Mouse (Mus musculus) urinary bladder, postnatal 14 days (tissue): Measurements from ENCODE around the gene Bloc1s4.
A peak's percentile ranks its signal among the peaks of the same experiment; 100 is the strongest.

ENCODE experiments used
- DNase-seq: peaks from one replicate; pipeline ENCODE4 v3.0.0; 2021; ENCODE audit warnings: low spot score

Bloc1s4 gene

DNA sequence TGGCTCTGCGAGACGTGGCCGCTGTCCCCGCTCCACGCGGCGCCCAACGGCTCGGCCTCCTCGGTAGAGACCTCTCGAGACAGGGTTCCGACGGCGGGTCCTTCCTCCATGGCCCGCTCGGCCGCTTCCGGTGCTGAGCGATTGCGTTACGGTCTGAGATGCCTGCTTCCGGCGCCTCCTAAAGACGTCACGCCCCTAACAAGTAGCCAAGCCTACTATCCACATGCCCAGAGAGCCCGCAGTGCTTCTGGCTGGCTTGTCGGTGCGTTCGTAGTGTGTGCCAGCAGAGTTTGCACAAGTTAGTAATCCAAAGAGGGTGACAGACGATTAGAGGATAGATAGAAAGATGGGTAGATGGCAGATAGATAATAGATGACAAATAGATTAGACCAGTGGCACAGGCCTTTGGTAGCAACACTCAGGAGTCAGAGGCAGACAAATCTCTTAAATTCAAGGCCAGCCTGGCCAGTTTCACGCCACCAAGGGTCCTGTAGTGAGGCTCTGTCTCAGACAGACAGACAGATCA is at the start of gene Bloc1s4:
Bloc1s4 (minus strand) TSS at position 115 of the 526 bp plus-strand sequence.
- peak; percentile 92 for DNase-seq

DNA sequence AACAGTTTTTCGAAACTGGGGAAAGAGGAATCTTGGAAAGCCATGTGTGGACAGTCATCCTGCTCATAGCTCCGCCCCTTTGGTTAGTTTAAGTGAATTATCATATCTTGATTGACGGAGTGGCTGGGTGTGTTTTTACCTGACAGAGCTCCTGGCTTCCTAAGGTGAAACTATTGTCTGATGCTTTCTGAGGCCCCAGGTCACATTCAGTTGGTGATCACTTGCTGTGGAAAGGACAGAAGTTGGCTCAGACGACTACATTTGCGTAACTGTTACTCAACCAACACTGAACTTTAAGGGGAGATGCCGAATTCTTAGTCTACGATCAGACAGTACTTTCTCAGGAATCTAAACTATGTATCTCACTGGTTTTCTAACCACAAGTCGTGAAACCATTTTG is 48.8 kb upstream of the Bloc1s4 start:
- DNase-seq = no peak

- peak; percentile 93 for DNase-seq
These were observed 48.0 kb upstream of the Bloc1s4 start, which contains the start of gene Mrfap1 for GRCm38 (mm10) chr5:36796296-36797014. Mrfap1 (minus strand) TSS chr5:36796772.

DNA sequence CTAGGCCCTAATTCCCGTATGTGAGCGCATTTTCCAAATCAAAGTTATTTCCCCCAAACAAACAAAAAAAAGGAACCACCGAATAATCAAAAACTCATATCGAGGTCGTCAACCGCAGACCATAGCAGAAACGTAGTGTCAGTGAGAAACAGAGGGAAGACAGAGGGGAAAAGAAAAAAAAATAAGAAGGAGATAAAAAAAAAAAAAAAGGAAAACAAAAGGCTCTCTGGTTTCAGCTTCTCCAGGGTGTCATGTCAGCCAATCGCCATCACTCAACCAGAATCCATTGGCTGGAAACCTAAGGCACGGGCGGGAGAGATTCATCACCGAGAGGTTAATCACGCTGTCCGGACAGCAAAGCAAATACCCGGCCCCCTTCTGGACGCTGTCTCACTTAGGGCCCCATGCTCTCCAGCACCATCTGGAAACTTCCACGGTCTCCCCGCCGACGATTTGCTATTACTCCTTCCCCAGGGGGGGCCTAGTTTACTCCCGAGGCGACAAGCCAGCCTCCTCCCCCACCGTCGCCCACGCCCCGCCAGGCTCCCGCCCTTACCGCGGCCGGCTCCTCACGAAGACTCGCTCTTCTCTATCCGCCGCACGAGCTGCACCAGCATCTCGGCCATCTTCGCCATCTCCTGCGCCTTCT is 47.3 kb upstream of the Bloc1s4 start:
- DNase-seq = peak; percentile 68

DNA sequence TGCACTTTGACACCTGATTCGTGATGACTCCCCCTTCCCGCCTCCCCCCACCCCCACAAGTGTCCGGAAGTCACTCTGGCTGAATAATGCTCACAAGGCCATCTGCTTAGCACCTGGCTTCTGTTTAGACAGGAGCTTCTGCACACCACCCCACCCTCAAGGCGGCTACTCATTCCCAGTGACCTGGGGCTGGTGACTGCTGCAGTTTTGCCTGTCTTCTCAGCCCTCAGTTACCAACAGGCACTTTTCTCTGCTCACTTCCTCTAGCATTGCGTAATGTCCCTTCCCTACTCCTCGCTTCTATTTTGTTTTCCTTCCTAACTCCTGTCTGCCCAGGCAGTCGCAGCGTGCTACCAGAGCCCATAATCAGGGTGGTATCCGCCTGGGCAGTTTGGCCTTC is 43.4 kb upstream of the Bloc1s4 start:
- DNase-seq = no peak

DNA sequence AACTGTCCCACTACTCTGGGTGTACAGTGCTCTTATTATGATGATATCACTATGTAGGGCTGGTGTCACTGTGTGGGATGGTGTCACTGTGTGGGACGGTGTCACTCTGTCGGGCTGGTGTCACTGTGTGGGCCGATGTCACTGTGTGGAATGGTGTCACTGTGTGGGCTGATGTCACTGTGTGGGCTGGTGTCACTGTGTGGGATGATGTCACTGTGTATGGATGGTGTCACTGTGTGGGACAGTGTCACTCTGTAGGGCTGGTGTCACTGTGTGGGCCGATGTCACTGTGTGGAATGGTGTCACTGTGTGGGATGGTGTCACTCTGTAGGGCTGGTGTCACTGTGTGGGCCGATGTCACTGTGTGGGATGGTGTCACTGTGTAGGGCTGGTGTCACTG is 37.6 kb upstream of the Bloc1s4 start:
- no peak for DNase-seq

- DNase-seq = no peak
These were observed 31.1 kb upstream of the Bloc1s4 start for GRCm38 (mm10) chr5:36779512-36779911.

- no peak for DNase-seq
These were observed 30.5 kb upstream of the Bloc1s4 start for GRCm38 (mm10) chr5:36778901-36779300.

DNA sequence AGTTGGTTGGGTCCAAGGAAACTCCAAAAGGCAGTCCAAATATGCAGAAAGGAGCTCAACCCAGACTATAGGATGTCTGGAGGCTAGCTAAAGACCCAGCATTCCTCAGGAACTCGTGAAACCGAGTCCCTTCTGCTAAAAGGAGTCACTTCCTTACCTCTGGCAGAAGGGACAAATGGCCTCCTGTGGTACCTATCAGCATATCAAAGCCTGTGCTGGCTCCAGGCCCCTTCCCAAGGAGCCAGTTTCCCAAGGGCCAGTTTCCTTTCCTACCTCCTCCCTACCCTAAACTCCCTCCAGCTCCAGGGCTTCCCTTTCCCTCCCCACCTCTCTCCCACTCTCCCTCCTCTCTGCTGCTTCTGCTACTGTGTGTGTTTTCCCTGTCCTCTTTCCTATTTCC is 28.7 kb upstream of the Bloc1s4 start:
- DNase-seq = no peak

- DNase-seq = no peak
These were observed 27.6 kb upstream of the Bloc1s4 start for GRCm38 (mm10) chr5:36776021-36776575.

GRCm38 (mm10) chr5:36775317-36775716 is 26.9 kb upstream of the Bloc1s4 start:
- DNase-seq = no peak

DNA sequence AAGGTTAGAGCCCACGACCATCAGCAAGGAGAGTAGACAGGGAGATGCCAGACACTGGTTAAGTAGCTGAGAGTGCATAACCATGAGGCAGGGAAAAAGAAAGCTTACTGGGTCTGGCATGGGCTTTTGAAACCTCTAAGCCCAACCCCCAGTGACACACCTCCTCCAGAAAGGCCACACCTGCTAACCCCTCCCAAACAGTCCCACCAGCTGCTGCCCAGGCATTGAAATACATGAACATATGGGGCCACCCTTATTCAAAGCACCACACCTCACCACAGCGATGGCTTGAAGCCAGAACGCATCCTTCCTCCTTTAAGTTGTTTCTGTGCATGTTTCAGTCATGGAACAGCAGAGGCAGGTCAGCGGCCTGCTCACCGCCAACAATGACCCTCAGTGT is 24.1 kb upstream of the Bloc1s4 start:
- no peak for DNase-seq

DNA sequence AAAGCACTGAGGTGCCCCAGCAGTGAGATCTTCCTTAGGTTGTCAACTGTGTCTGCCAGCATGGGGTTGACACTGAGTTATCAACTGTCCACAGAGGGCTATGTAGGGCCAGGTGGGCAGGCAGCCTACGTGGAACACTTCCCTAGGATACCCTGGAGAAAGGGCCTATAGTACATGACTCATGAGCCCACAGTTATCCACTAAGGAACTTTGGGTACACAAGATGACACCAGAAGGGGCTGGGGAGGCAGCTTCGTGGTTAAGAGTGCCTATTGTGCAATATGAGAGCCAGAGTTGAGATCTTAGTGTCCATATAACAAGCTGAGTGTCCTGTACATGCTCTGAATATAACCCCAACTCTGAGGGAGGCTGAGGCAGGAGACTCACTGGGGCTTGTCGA is 21.2 kb upstream of the Bloc1s4 start:
- no peak for DNase-seq

GRCm38 (mm10) chr5:36766958-36767703 is 18.7 kb upstream of the Bloc1s4 start:
- DNase-seq = no peak

GRCm38 (mm10) chr5:36759848-36760247 is 11.4 kb upstream of the Bloc1s4 start:
- no peak for DNase-seq

DNA sequence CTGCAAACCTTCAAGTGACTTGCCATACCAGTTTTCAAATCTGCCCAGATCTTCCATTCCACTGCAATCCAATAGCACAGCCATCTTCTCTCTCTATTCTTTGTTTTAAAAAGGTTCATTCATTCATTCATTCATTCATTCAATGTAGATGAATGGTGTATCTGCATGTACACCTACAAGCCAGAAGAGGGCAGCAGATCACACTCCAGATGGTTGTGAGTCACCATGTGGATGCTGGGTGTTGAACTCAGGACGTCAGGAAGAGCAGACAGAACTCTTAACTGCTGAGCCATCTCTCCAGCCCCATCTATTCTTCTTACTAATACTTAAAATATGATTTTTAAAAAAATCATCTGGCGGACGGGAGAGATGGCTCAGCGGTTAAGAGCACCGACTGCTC is 8.6 kb upstream of the Bloc1s4 start:
- no peak for DNase-seq

DNA sequence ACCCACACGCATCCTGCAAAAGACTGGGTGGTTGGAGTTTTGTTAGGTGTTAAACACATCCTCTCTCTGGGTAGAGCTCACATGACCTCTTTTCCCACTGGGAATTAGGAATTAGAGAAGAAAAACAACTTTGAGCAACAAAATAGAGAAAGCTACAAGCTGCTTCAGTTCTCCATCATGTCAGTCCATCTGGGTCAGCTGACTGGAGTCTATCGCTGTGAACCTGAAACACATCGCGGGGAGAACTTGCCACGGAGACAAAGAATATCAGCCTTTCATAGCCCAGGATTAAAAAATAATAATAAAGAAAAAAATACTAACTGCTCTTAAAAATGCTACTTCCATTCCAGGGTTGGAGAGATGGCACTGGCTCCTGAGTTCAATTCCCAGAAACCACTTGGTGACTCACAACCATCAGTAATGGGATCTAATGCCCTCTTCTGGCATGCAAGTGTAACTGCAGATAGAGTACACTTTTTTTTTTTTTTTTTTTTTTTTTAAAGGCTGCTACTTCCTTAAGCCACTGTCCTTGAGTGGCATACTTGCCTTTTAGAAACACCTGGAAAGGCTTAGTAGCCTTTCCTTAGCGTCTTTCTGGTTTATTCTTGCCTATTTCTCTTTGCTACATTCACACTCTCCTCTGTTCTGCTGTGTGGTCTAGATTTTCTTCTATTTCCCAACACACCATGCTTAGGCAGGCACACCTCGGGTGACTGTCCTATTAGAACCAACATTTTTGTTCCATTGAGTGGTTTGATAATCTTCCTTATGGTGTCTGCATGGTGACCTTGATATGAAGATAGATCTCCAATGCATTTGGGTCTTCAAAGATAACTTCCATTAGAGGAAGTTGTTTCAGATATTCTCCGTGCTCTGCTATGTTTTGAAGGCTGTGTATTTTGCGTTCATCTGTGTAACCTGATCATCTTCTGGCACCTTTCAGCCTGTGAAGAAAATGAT is 1.9 kb upstream of the Bloc1s4 start:
- DNase-seq = no peak

DNA sequence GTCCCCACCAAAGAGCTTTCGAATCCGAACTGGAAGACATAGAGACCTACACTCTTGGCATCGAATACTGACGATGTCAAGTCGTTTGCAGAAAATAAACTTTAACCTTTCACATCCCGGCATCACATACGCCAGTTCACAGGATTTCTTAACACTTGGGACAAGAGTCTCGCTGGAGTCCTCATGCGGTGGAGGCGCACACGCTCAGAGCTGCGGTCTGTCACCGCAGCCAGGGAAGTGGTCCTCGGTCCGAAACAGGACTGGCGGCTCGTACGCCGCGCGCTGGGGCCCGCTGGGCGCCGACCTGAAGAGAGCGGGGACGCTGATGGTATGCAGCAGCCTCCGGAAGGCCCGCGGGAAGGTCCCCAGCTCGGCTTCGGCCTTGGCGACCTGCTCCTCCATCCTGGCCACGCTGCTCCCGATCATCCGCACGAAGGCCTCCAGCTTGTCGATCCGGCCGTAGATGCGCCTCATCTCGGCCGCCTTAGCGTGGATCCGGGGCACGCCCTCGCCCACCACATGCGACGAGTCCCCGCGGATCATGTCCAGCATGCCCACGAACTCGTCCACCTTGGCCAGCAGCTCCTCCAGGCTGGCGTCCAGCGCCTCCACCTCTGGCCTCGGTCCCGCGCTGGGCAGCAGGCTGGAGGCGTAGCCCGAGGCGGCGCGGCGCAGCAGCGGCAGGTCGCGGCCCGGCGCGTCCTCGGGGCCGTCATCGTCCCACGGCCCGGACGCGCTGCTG is 485 bp downstream of the Bloc1s4 start:
- DNase-seq = no peak

DNA sequence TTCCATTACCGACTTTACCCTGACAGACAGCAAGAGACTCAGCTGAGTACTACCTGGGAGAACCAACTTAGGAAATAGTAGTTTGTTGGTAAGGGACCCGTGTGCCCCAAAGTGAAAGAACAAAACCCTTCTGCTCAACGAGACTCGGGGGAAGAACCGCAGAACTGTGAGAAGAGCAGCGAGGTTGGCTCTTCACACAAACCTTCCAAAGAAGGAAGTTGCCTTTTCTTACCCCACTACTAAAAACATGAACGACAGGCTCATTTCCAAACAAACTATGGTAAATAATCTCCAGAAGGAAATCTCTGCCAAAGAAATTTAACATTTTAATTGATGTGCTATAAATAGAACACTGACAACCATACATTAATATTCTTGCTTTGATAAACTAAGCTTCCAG is 1.4 kb downstream of the Bloc1s4 start:
- no peak for DNase-seq

- DNase-seq = peak; percentile 83
These were observed 6.2 kb downstream of the Bloc1s4 start for GRCm38 (mm10) chr5:36742126-36742848.
